Mouse (Mus musculus): Measurements from ENCODE around the gene Gfer.

- TF ChIP-seq CTCF (IDR thresholded peaks at IDR 0.05; ENCODE audit: low read depth, low read length), result no peak
- TF ChIP-seq GATA1 (IDR thresholded peaks at IDR 0.05; ENCODE audit: borderline replicate concordance, low read length), result no peak
Measured at GRCm38 (mm10) chr17:24689251-24690081, 6.5 kb downstream of the Gfer start, which contains the start of gene Syngr3.
